Mouse (Mus musculus) cerebellum, adult 11 months (tissue): ENCODE data around the gene Fbxl8.
A peak's percentile ranks its signal among the peaks of the same experiment; 100 is the strongest.

ENCODE experiments used
- DNase-seq: peaks from one replicate; pipeline ENCODE4 v3.0.0; 2022

The Fbxl8 gene

DNA sequence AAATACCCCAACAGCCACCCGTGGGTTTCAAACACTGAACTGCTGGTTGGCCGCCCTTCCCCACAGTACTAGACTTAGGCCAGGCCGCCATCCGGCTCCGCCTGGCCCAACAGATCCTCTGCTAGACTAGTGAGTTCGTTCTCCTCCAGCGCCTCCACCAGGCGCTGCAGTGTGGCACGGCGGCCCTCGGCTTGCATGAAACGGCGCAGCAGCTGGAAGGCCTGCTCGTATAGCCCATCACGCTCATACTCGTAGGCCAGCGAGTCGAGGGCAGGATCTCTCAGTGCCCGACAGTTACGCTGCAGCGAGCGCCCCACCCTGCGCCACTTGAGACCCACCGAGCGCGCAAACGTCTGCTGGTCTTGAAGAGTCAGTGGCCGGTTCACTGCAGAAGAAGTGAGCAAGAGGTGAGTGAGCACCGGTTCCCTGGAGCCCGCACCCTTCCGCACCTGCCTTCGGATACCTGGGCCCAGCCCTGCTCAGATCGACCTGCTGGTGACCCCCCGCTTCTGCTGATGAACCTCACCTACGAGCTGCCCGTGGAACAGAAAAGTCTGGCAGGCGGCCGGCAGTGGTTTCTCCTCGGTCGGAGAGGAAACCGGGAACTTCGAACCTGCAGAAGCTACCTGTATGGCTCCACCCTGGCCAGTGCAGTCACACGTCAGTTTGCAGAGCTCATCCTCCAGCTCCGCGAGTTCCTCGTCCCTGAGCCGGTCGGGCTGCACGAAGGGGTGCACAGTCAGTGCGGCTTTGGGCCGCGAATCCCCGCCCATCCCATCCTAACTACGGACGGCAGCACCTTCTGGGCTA lies 5.3 kb upstream of the Fbxl8 start:
- no peak for DNase-seq

DNA sequence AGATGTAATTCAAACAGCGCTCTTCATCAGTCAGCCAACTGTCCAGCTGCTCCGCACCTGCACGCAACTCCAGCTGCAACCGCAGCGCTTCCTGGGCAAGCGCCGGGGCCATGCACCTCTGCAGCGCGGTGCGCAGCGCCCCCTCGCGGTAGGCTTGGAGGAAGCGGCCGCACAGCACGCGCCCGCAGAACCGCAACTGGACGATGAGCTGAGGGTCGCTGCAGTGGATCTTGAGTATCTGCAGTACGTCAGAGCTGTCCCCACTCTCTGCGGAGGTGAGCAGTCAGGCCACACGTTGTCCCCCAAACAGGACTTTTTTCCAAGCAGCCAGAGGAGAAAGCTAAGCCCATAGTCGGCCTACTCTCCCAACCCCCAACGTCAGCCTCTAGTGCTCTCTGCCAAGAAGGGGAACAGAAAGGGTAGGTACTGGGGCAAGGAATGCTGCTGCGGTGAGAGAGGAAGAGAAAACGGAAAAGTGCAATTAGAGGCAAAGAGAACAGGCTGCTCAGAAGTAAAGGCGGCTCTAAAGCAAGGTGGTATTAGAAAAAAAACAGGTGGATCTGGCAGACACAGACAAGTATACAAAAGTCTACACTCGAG lies 4.6 kb upstream of the Fbxl8 start:
- peak; percentile 68 for DNase-seq

DNA sequence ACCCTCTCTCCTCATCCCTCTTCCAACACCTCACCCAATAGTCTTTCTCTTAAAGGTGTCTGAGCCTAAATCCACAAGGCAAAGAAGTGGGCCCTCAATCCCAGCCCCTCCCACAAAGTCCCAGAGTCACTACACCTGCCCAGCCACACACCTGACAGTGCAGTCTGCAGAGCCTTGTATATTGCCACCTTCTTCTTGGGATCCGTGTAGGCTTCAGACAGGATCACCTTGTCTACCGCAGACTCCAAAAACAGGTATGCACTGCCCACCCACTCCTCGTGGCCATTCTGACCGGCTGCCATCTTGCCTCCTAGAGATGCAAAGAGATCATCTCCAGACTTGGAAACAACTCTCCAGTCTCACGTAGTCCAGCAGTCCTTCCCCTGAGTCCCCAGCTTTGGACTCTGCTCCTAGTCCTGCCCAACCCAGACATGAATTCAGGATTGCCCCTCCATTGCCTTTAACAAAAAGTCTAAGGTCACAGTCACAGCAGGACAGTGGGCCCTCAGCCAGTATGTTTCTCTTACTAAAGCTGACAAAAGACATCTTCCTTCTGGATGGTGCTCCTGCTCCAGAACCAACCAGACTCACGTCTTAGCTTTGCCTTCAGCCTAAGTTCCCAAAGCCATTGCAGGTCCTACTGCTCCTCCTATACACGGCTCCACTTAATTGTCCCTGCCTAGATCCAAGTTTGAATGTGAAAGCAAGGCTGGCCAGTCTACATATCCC lies 3.9 kb upstream of the Fbxl8 start:
- DNase-seq = no peak

DNA sequence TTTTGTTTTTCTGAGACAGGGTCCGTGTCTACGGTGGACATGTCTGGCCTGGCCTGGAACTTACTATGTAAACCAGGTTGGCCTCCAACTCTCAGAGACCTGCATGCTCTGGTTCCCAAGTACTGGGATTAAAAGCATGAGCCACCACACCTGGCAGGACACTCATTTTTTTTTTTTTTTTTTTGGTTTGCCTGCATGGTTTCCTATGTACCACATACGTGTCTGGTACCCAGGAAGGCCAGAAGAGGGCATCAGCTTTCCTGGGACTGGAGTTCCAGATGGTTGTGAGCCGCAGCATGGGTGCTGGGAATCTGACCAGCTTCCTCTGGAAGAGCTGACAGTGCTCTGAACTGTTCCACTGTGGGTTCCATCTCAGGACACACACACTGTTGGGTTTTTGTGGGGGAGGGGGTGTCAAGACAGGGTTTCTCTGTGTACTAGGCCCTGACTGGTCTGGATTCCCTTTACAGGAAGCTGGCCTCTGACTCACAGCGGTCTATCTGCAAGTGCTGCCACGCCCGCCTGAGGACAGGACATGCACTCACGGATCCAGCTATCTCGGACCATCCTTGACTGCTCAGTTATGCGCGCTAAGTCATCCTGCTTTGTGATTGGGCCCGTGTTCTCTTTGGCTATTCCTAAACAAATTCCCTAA lies 3.0 kb upstream of the Fbxl8 start:
- DNase-seq = no peak

DNA sequence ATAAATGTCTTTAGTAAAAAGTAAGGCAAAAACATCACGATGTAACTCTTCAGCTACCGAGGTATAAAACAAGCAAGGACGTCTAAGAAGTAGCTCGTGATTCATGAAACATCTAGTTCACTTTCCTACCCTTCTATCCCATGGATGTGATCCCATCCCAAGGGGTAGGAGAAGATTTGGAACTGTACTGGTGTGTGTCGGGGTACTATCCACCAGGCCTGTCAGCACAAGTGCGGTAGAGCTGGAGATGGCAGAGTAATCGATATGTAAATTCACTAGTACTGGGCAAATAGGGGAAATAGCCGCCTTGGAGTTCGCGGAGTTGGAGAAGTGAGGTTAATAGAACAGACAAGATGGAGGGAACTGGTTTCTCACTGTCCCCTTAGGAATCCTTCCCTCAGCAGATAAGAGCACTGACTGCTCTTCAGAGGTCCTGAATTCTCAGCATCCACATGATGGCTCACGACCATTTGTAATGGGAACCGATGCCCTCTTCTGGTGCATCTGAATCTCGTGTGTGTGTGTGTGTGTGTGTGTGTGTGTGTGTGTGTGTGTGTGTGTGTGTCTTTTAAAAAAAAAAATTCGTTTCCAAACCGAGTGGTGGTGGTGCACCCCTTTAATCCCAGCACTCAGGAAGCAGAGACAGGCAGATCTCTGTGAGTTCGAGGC lies 1.1 kb upstream of the Fbxl8 start:
- no peak for DNase-seq

DNA sequence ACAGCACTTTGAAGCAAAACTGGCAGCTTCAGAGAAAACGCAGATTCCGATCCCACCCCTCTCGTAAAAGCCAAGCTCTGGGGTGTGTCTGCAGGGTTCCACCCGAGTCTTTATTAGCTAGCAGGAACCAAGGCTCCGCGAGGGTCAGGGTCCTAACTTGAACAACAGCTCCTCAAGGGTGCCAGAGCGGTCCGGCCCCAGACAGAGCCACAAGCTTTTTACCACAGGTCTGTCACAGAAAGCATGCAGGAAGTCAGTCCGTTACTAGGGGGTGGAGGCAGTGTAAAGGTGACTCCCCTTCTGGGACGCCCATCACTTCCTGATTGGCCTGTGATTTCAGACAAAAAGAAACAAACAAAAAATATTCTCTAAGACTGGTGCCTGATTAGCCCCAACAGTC lies 680 bp downstream of the Fbxl8 start:
- DNase-seq = no peak

DNA sequence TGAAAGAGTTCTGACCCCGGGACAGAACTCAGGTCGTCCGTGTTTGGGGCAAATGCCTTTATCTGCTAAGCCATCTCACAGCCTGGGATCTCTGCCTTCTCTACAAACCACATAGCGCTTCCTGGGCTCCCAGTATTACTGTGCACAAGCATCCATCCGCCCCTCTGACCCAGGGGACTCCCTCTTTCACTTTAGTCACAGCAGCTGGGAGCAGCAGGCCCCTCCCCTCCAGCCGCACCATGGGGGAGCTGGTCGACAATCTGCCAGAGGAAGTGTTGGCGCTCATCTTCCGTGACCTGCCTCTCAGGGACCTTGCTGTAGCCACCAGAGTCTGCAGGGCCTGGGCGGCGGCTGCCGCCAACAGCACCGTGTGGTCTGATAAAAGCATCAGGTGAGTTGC lies 2.3 kb downstream of the Fbxl8 start:
- no peak for DNase-seq

DNA sequence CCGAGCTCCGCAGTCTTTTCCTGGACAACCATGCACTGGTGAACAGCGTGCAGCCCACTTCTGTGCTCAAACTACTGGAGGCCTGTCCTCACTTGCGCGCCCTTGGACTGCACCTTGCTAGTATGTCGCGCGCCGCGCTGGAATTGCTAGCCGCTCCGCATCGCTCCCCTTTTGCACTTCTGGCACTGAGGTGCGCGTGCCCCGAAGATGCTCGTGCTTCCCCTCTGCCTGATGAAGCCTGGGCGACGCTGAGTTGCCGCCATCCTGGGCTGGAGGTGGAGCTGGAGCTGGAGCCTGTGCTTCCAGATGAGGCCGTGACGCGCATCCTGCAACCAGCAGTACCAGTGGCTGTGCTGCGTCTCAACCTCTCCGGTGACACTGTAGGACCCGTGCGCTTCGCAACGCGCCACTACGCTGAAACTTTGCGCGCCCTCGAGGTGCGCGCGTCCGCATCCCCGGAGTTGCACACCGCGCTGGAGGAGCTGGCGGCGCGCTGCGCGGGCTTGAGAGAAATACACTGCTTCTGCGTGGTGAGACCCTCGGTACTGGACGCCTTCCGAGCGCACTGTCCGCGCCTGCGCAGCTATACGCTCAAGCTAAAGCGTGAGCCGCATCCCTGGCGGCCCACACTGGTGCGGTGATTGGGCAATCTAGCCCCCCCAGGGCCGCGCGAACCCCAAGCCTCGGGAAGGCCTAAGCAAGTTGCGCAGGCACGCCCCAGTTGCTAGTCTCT lies 4.1 kb downstream of the Fbxl8 start:
- DNase-seq = peak; percentile 68

DNA sequence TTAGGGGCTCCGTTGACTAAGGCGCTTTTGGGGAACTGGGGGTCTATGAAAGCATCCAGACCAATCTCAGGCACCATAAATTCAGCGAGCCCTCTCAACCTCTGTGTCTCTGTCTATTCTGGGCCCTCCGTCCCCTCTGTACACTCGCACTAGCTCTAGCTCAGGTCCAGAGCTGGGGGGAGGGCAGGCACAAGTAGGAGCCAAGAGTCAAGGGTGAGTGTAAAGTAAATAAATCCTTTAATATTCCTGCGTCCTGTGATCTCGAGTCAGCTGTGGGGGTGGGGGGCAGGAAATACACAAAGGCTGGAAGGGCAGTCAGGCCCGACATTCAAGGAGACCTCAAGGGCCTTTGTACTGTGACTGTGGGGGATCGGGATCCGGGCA lies 4.6 kb downstream of the Fbxl8 start:
- no peak for DNase-seq

DNA sequence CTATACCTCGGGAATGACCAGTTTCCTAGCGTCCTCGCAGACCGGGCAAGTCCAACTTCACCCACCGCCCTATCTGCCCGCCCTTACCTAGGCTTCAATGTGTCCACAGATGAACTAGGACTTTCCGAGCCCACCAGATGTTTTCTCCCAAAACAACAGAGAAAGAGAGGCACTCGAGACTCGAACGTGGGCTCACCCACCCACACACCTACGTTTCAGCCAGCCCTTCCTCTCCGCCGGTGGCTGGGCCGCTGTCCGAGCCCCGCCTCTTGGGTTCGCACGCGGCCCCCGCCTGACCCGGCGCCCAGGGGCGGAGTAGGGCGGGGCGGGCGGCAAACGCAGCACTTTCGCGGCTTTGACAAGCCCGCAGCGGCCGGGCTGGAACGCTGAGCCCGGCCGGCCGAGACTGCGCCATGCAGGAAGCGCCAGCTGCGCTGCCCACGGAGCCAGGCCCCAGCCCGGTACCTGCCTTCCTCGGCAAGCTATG lies 5.1 kb downstream of the Fbxl8 start, which contains the start of gene Hsf4:
Gene Hsf4 (plus strand): TSS at position 341 of the 487 bp plus-strand sequence.
- peak; percentile 59 for DNase-seq

DNA sequence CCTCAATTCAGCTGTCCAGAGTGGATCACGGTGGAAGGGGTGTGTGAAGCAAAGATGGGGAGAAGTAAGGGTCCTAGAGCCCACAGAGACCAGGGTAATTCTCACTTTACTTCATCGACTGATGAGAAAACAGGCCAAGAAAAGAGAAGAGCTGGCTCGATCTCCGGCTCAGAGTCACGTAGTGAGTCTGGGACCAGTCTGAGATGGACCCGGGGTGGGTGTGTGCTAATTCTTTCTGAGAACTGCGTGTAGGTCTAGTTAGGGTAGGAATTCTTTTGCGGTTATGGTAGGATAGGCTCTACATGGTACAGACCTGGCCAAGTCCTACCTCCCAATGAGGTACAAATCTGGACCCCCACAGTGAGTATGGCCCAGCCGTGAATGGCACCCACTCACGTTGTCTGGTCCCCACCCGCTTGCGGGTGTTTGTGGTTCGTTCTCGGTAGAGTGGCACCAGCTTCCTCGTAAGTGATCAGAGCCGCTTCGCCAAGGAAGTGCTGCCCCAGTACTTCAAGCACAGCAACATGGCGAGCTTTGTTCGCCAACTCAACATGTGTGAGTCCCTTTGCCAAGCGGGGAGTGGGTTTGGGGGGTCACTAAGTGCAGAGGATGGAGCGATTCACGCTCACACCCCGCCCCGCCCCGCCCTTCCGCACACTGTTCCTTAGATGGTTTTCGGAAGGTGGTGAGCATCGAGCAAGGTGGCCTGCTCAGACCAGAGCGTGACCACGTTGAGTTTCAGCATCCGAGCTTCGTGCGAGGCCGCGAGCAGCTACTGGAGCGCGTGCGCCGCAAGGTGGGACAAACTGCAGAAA lies 5.9 kb downstream of the Fbxl8 start:
- DNase-seq = no peak

DNA sequence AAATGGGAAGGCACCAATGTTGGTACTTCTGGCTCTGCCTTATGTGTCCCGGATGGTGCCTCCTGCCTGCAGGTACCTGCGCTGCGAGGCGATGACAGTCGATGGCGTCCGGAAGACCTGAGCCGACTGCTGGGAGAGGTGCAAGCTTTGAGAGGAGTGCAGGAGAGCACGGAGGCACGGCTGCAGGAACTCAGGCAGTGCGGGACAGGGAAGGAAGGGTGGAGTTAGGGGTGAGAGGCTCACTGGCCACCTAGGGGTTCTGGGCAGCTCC lies 6.4 kb downstream of the Fbxl8 start:
- DNase-seq = no peak

DNA sequence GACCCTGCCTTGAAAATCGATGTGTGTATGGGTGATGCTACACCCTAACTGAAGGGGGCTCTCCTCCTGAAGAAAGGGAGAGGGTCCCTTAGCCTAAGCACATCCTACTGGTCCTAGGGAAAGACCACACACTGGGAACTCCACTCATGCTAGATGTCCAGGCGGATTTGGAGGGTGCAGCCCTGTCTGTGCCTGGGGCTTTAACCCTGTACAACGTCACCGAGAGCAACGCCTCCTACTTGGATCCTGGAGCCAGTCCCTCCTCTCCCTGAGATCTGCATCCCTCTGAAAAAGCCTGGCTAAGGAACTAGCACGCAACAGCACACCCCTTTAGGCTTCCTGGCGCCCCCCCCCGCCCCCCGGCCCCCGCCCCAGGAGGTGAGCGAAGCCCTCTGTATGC lies 10.9 kb downstream of the Fbxl8 start:
- DNase-seq = no peak

DNA sequence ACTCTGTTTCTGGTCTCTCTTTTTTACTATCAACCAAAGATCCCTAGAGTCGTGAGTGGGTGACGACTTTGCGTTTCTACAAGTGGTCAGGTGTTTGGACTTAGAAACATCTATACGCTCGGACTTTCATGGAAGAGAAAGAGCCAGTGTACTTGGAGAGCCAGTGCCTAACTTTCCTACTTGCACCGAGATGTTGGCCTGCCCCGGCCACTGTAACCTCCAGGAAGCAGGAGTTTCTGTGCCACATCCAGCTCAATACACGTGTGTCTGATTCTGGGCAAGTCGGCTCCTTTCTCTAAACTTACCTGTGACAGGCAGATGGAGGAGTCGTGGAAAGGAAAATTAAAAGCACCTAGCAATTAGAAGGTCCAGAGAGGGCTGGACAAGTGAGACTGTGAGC lies 11.4 kb downstream of the Fbxl8 start, which contains the start of gene Nol3:
Gene Nol3 (plus strand): TSS at position 301 of the 400 bp plus-strand sequence.
- no peak for DNase-seq

DNA sequence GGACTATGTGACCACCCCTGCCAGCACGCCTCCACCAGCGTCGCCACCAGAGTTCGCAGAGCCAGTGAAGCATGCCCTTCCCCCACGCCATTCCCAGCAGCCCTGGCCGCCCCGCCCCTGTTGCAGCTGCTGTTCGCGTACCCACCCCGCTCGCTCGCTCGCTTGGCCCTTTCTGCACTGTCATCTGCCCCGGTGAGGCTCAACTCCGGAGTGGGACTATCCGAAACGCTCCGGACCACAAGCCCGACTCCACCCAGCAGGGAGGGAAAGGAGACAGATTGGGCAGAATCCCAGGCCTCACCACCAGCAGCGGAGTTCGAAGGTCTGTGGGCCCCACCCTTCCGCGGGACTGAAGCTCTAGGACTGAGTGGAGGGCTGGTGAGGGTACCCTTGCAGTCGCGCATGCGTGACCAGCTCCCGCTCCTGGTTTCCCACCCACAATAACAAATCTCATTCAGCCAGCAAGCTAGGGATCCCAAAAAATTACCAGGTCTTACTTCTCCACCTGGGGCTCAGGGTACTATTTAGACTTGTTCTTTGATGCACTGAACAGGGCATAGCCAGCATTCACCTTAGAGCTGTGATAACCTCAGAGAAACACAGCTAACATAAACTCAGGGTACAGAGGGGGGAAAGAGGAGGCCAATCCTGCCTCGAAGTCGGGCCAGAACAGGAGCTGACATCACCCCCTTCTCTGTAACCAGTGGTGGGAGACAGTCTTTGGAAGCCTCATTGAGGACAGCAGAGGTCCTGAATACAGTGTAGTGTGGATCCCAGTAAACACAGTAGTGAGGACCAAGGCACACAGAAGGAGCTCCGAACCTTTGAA lies 12.1 kb downstream of the Fbxl8 start:
- no peak for DNase-seq

DNA sequence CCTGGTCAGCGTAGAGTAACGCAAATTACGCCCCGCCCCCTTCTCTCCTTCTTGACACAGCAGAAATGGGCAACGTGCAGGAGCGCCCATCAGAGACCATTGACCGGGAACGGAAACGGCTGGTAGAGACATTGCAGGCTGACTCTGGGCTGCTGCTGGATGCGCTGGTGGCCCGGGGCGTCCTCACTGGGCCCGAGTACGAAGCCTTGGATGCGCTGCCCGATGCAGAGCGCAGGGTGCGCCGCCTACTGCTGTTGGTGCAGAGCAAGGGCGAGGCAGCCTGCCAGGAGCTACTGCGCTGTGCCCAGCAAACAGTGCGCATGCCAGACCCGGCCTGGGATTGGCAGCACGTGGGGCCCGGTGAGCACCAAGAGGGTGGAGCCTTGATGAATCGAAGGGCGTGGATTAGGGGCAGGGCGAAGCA lies 14.5 kb downstream of the Fbxl8 start:
- DNase-seq = peak; percentile 92

DNA sequence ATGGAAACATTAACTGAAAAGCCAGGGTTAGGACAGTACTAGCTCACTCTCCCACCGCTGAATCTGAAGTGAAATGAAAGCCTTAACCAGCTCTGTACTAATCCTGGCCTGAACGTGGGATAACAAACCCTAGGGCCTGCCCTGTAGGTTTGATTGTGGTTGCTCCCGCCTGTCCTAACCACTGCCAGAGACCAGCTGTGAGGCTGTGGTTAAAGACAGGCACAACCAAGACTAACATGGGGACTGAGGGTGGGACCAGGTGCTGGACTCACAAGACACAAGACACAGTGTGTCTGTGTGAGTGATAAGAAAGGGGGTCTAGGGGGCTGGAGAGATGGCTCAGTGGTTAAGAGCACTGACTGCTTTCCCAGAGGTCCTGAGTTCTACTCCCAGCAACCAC lies 16.1 kb downstream of the Fbxl8 start:
- no peak for DNase-seq

DNA sequence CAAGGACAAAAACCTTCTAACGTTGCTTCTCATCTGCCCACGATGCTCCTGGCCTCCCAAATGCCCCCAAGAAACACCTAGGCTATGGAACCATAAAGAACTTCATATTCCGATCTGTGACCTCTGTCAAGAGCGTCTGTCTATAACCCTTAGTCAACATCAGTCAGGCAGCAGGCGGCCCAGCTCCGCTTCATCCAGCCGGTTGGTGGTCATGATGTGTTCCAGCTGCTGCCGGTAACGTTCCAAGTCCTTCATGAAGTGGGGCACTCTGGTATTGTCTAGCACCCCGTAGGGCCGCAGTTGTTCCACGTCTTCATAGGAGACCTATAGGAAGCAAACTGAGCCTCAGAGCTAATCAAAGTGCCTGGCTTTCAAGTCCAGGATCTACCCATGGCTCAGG lies 17.4 kb downstream of the Fbxl8 start:
- no peak for DNase-seq

DNA sequence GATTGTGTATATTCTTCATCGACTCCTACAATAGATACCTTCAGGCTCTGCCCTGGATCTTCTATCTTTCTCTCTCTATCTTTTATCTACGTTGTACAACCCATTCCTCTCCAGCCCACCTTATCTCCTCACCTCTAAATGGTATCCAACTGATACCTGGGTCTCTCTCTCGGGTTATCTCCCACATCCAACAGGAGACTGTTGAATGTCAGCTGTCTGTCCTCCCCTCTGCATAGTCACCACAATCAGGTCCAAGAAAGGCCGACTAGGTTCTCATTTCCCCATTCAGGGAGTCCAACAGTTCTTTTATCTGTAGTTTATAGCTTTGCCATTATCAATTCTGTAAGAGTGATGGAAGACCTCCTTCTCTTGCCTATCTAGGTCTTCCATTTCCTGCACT lies 17.8 kb downstream of the Fbxl8 start:
- DNase-seq = no peak

DNA sequence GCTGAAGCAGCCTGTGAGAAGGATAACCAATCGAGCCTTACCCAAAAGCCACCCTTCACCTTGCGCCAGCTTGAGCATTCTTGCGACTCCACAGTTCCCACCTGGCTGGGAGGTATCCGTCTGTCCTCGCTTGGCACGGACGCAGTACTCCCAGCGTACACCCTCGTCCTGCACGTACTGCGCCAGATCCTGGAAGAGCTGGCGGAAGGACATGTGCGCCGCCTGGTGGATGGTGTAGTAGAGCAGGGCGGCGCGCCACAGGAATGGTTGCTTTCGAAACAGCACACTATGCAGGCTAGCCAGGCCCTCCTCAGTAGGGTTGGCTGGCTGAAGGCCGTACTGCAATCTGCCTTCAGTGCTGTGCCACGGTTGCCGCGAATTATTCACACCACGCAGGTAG lies 18.6 kb downstream of the Fbxl8 start:
- no peak for DNase-seq
